Mouse (Mus musculus) heart, adult 2 months (tissue): ENCODE results near the gene Vps72.

ENCODE experiments used
- CTCF ChIP-seq: fragments of 200-600 bp; IDR thresholded peaks from 2 replicates; pipeline ENCODE4 v1.8.1; 2022; ENCODE audit warnings: antibody characterized with exemption, mild to moderate bottlenecking, moderate library complexity
- EP300 ChIP-seq: fragments of 200-500 bp; IDR thresholded peaks from 2 replicates; pipeline ENCODE4 v1.6.1; 2011; ENCODE audit warnings: low read depth, low read length, control low read depth; ENCODE audit not compliant: insufficient read depth
- POLR2A ChIP-seq: fragments of 200-500 bp; IDR thresholded peaks from 2 replicates; pipeline ENCODE4 v1.6.1; 2011; ENCODE audit warnings: mild to moderate bottlenecking, low read depth, low read length, control low read depth; ENCODE audit not compliant: insufficient read depth

DNA sequence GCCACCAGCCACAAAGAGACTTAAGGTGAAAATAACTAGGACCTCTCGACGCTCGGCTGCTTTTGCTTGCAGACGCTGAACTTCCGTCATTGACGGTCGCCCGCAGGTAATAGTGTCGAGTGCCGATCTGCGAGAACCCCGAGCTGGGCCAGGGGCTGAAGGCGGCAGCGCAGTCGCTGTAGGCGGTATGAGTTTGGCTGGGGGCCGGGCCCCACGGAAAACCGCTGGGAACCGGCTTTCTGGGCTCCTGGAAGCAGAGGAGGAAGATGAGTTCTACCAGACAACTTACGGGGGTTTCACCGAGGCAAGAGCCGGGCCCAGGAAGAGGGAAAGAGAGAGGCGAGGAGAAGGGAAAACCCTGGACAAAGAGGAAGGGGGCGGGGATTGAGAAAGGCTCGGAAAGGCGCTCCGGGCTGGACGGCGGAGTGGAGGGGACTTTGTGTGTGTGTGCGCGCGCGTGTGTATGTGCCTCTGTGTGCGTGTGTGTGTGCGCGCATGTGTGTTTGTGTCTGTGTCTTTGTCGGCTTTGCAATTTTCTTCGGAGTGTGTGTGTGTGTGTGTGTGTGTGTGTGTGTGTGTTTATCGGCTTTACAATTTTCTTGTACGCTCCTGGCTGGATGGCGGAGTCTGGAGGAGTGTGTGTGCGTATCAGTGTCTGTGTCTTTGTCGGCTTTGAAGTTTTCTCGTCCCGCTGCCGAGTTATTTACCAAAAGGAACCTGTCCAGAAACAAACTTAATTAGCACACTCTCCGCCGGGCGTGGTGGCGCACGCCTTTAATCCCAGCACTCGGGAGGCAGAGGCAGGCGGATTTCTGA lies at the start of gene Vps72:
- TF ChIP-seq EP300, result peak; percentile 70
- TF ChIP-seq CTCF, result no peak
- peak; percentile 87 for TF ChIP-seq POLR2A
